Mouse (Mus musculus) adrenal gland, adult (tissue): Measurements from ENCODE around the gene Rtl3.

Experiments used
- DNase-seq, 2 experiments: peaks; one replicate each; pipeline ENCODE4 v3.0.0; 2022 to 2023; ENCODE audit warnings: low spot score in 1 of 2; ENCODE audit not compliant: inconsistent age in 2 of 2

Gene Rtl3

DNA sequence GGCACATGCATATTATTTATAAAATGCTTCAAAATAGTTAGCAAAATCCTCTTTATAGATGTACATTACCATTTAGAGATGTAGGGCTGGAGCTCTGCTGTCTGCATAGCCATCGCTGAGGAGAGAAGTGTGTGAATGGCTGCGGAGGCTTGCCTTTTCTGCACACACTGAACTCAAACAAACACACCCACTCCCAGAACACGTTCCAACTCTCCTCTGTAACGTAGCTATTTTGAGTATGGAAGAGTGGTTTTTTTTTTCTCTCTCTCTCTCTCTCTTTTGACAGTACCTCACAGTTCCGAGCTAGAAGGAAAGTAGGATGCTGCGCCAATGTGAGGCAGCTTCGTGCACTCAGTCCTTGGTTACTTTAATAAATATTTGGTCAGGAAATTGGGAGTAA lies at the start of gene Rtl3:
TSS of gene Rtl3 (minus strand) at position 236 of the 400 bp plus-strand sequence.
- DNase-seq, result no peak

DNA sequence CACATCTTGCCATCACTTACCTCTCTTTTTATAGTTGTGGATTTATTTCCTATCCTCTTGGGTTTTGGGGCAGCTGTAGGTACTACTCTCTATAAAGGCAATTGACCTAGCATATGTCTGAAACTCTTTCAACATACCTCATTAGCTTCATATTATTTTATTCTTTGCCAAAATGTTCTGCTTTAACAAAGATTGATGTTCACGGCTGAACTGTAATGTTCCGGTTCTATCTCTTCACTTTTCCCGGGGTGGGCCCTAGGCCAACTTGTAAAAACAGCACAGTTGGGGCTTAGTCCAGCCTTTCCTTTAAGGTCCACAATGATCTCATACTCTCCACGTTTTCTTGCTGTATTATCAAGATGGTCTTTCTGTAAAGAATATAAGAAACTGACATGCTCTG lies 31.9 kb upstream of the Rtl3 start:
- DNase-seq, result no peak

DNA sequence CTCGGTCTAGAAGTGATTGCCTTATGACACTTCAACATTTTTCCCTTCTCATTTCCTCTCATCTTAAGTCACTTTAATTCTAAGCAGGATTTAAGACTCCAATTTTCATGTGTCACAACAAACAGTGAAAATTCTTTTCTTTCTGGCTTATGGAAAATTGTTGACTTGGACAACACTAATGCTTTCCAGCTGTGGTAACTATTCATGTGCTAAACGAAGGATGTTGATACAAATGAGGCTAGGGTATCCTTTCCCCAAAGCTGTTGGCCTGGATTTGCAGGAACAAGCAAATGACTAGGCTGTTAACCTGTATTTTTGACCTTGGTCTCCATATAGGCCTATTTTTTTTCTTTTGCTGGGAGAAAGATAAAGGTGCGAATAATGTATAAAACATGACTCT lies 31.4 kb upstream of the Rtl3 start:
- no peak for DNase-seq

DNA sequence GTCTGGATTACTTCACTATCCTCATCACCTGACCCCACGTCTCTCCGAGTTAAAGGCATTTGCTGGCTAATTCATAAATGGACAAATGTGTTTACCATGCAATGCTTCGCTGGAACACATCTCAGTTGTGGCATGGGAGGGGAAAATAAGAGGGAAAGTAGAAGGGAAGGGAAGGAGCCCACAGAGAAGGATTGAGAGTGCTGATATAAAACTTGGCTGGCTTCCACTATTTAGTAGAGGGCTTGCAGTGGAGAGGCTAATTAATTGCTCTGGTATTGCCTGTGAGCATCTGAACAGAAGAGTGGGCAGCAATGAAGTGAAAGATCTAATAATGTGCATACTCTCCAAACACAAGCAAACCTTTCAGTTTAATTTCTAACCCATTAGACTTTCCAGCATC lies 31.0 kb upstream of the Rtl3 start:
- no peak for DNase-seq

DNA sequence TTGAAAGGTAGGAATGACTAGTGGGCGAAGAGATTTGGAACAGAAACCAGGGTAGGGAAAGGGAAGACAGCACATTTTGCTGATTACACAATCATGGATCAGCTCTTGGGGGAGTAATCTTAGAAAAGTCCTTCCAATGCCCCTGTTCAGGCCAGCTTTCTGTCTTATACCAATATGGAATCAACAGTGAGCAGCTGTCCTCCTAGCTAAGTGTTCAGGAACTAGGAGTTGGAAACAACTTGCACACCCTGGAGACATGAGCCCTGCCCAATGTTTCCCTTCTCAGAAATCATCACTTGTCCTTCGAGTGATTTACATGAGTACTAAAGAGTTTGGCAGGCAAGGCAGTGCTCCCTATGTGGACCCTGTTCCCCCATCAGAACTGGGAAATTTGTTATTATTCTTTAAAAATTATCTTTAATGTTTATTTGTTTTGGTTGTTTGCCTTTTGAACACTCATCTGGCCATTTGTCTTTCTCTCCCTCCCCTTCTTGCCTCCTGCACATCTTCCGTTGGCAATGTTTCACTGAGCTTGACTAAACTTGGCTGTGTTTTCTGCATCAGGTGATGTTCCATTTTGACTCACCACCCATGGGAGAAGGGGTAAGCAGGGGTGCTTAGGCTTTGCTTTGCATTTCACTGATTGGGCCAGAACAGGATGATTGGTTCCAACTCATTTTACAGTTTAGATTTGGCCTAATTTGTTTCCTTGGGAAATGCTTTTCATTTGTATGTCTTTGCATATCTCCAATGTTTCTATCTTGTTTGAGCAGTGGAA lies 13.3 kb upstream of the Rtl3 start:
- no peak for DNase-seq

DNA sequence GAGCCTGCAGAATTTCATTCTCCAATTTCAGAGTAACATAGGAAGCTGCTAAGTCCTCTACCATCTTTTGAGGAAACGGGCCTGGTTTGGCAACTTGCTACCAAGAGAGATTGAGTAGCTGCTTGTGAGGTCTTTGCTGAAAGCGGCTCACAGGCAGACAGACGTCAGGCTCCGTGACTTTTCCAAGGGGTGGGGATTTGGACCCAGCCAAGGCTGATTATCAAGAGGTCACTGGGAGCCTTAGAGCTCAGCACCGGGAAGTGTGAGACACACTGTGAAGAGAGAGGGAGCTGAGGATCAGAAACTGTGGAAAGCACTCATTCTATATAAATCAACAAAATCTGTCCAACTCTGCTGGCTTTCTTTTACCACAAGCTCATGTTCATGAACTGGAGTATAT lies 853 bp downstream of the Rtl3 start:
- DNase-seq, result no peak

DNA sequence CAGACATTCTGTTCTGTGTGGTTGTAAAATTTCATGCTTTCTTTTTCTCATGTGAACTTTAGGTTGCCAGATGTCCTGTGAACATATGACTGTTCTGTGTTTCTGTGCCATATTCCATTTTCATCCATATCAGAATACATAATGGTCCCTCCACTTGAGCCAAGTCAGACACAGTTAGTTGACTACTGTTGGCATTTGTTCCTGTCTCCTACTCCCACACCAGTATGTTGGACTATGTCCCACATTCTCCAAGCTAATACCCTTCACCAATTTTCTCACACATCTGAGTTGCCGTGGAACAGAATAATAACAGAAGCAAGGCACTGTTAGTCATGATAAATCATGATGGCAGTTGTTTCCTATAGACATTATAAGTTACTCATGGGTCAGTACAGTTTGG lies 9.9 kb downstream of the Rtl3 start:
- no peak for DNase-seq

DNA sequence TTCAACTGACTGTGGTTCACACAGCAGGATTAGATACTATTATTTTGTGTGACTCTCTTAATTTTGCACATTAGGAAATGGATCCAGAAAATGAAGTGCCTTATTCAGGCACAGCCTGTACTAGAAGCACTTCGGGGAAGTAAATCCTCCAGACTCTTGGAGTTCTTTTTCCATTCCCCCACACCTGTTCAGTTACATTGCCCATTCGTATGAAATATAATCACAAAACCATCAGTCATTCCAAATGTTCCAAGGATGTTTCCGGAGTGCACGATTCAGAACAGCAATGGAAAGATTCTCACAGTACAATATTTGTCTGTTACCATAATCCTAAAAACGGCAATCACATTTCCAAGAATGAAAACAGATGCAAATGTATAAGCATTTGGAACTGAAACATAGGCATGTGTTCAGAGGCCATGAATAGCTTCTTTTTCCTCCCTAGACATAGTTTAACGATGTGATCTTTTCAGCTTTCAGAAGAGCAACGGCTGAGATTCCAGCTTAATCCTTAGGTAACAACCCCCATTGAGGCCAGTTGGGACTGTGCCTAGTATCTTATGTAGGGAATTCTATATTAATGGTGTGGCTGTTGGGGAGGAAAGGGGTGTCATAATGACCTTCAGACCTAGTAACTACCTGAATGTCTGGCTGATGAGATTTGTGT lies 30.8 kb downstream of the Rtl3 start:
- no peak for DNase-seq

DNA sequence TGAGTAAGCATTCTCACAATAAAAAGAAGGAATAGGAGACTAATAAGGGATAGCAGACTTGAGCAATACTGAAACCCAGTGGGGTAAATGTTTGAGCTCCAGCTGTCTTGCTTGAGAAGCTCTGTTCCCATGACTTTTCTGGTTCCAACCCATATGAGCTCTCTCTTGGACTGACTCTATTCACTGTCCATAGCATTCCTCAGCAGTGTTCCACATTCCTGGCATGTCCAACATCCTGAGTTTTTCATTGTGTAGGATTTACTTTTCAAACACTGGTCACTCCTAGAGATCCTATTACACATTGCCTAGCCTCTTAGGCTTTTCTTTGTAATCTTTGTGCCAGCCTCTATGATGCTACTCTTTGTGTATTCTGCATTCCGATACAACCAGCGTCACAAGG lies 36.1 kb downstream of the Rtl3 start:
- no peak for DNase-seq

DNA sequence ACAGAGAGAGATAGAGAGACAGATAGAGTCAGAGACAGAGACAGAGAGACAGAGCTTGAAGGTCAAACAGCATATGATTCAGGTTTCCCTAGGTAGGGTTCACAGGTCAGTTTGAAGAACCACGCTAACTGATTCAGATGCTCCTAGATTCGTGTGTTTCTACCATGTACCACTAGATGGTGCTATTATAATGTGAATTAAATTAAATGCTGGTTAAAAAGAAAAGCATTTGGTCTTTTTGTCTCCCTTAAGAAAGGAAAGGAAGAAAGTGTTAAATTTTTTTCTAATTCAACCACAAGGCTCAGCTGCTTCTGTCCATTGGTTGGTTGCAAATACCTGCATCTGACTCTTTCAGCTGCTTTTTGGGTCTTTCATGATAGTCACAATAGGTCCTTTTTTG lies 45.8 kb downstream of the Rtl3 start:
- DNase-seq, result peak in 1 of 2 experiments; percentile 25
